Mouse (Mus musculus): ENCODE data around the gene Scap. TPM values are rescaled to one million over a fixed set of nuclear protein-coding genes. Genes with fewer than 3 reads are reported as not detected.

The Scap gene
- polyA plus RNA-seq, 1 experiment = 44.4 TPM

- Histone ChIP-seq H3K36me3 (ENCODE audit: control insufficient read depth, insufficient read depth) (no peaks in the 10 kb centered on the region), H3ac (ENCODE audit: control insufficient read depth, insufficient read length) (no peak within 1 kb of the TSS), H3K79me2 (ENCODE audit: control insufficient read depth, insufficient read depth) (no peaks in the 10 kb centered on the region), H3K27me3 (ENCODE audit: control insufficient read depth, insufficient read depth, insufficient read length) (no peaks in the 10 kb centered on the region), H3K4me2 (ENCODE audit: low read depth) (no peak within 1 kb of the TSS), H3K4me3 (no peak within 1 kb of the TSS)
- TF ChIP-seq REST (IDR thresholded peaks at IDR 0.05; ENCODE audit: insufficient read depth, insufficient read length) = no peak
- no peak for TF ChIP-seq POLR2A (IDR thresholded peaks at IDR 0.05; ENCODE audit: insufficient read length, low read depth)
Observed at GRCm38 (mm10) chr9:110419511-110420112, 86.5 kb downstream of the Scap start, which contains the start of gene Ngp. Gene Ngp, plus strand, starts transcription at chr9:110419747.

GRCm38 (mm10) chr9:110431241-110431640, 98.2 kb downstream of the Scap start:
- TF ChIP-seq SRF (IDR thresholded peaks at IDR 0.05; ENCODE audit: control insufficient read depth, insufficient read length, low read depth) = no peak
- TF ChIP-seq E2F4 (IDR thresholded peaks at IDR 0.05; ENCODE audit: insufficient read depth) = no peak
- no peak for TF ChIP-seq POLR2AphosphoS2 (IDR thresholded peaks at IDR 0.05; ENCODE audit: insufficient read length, low read depth)
- no peak for TF ChIP-seq CEBPB (IDR thresholded peaks at IDR 0.05; ENCODE audit: insufficient read depth, poor library complexity, severe bottlenecking)
- no peak for TF ChIP-seq POLR2A (IDR thresholded peaks at IDR 0.05; ENCODE audit: insufficient read length, low read depth)
- no peak for TF ChIP-seq REST (IDR thresholded peaks at IDR 0.05; ENCODE audit: insufficient read depth, insufficient read length)
- no peak for TF ChIP-seq TCF12 (IDR thresholded peaks at IDR 0.05; ENCODE audit: insufficient read depth, poor library complexity, severe bottlenecking)
- TF ChIP-seq USF1 (IDR thresholded peaks at IDR 0.05; ENCODE audit: low read depth) = no peak
- TF ChIP-seq MYOD1 (IDR thresholded peaks at IDR 0.05; ENCODE audit: control insufficient read depth in 1 of 3, insufficient read length in 2 of 3, low read depth in 2 of 3) = no peak
- TF ChIP-seq MAX (IDR thresholded peaks at IDR 0.05; ENCODE audit: low read depth) = no peak
- TF ChIP-seq TCF3 (IDR thresholded peaks at IDR 0.05; ENCODE audit: insufficient read length, low read depth) = no peak
- TF ChIP-seq MYOG (IDR thresholded peaks at IDR 0.05; ENCODE audit: control insufficient read depth in 1 of 3, insufficient read depth in 1 of 3, insufficient read length in 2 of 3, low read depth in 2 of 3) = no peak
- H3K79me2 ChIP-seq (ENCODE audit: control insufficient read depth, insufficient read depth) = no peaks in the 10 kb centered on the region
- no peak overlapping the region for H3ac ChIP-seq (ENCODE audit: control insufficient read depth, insufficient read length)
- no peak overlapping the region for H3K4me2 ChIP-seq (ENCODE audit: low read depth)
- no peaks in the 10 kb centered on the region for H3K27me3 ChIP-seq (ENCODE audit: control insufficient read depth, insufficient read depth, insufficient read length)
- H3K36me3 ChIP-seq (ENCODE audit: control insufficient read depth, insufficient read depth) = no peaks in the 10 kb centered on the region
- H3K4me3 ChIP-seq = no peak overlapping the region

- Histone ChIP-seq H3K79me2 (ENCODE audit: control insufficient read depth, insufficient read depth) (no peaks in the 10 kb centered on the region), H3ac (ENCODE audit: control insufficient read depth, insufficient read length) (no peak overlapping the region), H3K27me3 (ENCODE audit: control insufficient read depth, insufficient read depth, insufficient read length) (no peaks in the 10 kb centered on the region), H3K36me3 (ENCODE audit: control insufficient read depth, insufficient read depth) (no peaks in the 10 kb centered on the region), H3K4me2 (ENCODE audit: low read depth) (no peak overlapping the region), H3K4me3 (no peak overlapping the region)
- no peak for TF ChIP-seq E2F4 (IDR thresholded peaks at IDR 0.05; ENCODE audit: insufficient read depth)
- TF ChIP-seq USF1 (IDR thresholded peaks at IDR 0.05; ENCODE audit: low read depth) = no peak
- TF ChIP-seq POLR2A (IDR thresholded peaks at IDR 0.05; ENCODE audit: insufficient read length, low read depth) = no peak
- no peak for TF ChIP-seq MYOD1 (IDR thresholded peaks at IDR 0.05; ENCODE audit: control insufficient read depth in 1 of 3, insufficient read length in 2 of 3, low read depth in 2 of 3)
- no peak for TF ChIP-seq REST (IDR thresholded peaks at IDR 0.05; ENCODE audit: insufficient read depth, insufficient read length)
- no peak for TF ChIP-seq TCF12 (IDR thresholded peaks at IDR 0.05; ENCODE audit: insufficient read depth, poor library complexity, severe bottlenecking)
- no peak for TF ChIP-seq MYOG (IDR thresholded peaks at IDR 0.05; ENCODE audit: control insufficient read depth in 1 of 3, insufficient read depth in 1 of 3, insufficient read length in 2 of 3, low read depth in 2 of 3)
- no peak for TF ChIP-seq MAX (IDR thresholded peaks at IDR 0.05; ENCODE audit: low read depth)
Observed at GRCm38 (mm10) chr9:110433045-110433444, 100.0 kb downstream of the Scap start.

Other genes with a start within 250 kb of the Scap start
- 29.5 TPM for gene Smarcc1, start 215.6 kb upstream of the Scap start, polyA plus RNA-seq (2012; fragmentation: generic; extraction: Trizol)
- 79.1 TPM for gene Dhx30, start 215.5 kb upstream of the Scap start, polyA plus RNA-seq (2012; fragmentation: generic; extraction: Trizol)
- gene Cspg5, start 89.5 kb upstream of the Scap start, polyA plus RNA-seq (2012; fragmentation: generic; extraction: Trizol) = 0.24 TPM
- gene Elp6, start 28.1 kb upstream of the Scap start, polyA plus RNA-seq (2012; fragmentation: generic; extraction: Trizol) = 11.9 TPM
- 36.0 TPM for gene Ptpn23, start 74.9 kb downstream of the Scap start, polyA plus RNA-seq (2012; fragmentation: generic; extraction: Trizol)
- gene Ngp, start 86.5 kb downstream of the Scap start, polyA plus RNA-seq (2012; fragmentation: generic; extraction: Trizol) = not detected
- gene Klhl18, start 143.4 kb downstream of the Scap start, polyA plus RNA-seq (2012; fragmentation: generic; extraction: Trizol) = 10.2 TPM
- gene Kif9, start 143.7 kb downstream of the Scap start, polyA plus RNA-seq (2012; fragmentation: generic; extraction: Trizol) = 0.48 TPM
- 11.6 TPM for gene Setd2, start 199.3 kb downstream of the Scap start, polyA plus RNA-seq (2012; fragmentation: generic; extraction: Trizol)